Mouse (Mus musculus) intestine, embryonic 16.5 days (tissue): ENCODE measurements around the gene Lrrc46. TPM values are rescaled to one million over a fixed set of nuclear protein-coding genes. Genes with fewer than 3 reads are reported as not detected.

ENCODE experiments used
- ATAC-seq: fragments of 200-750 bp; cut with Nextera tagmentation; 2 replicates; pipeline ENCODE4 v1.8.0; 2017; ENCODE audit warnings: moderate TSS enrichment, moderate library complexity
- H3K27ac ChIP-seq: fragments of 300-500 bp; sonication (generic); 2 replicates; pipeline ENCODE4 v1.5.1; 2014; ENCODE audit warnings: mild to moderate bottlenecking, low read length
- H3K27me3 ChIP-seq: fragments of 300-500 bp; sonication (generic); replicated peaks from 2 replicates; pipeline ENCODE4 v1.6.1; 2014; ENCODE audit warnings: low read length, control low read depth, mixed read lengths; ENCODE audit not compliant: control insufficient read depth, insufficient read depth
- H3K36me3 ChIP-seq: fragments of 300-500 bp; sonication (generic); 2 replicates; pipeline ENCODE4 v1.6.1; 2014; ENCODE audit warnings: low read length, control low read depth; ENCODE audit not compliant: control insufficient read depth, insufficient read depth
- H3K4me1 ChIP-seq: fragments of 300-500 bp; sonication (generic); 2 replicates; pipeline ENCODE4 v1.6.1; 2014; ENCODE audit warnings: low read length, control low read depth, mixed read lengths; ENCODE audit not compliant: control insufficient read depth, insufficient read depth
- H3K4me2 ChIP-seq: fragments of 300-500 bp; sonication (generic); 2 replicates; pipeline ENCODE4 v1.6.1; 2014; ENCODE audit warnings: low read depth, low read length, control low read depth
- H3K4me3 ChIP-seq: fragments of 300-500 bp; sonication (generic); 2 replicates; pipeline ENCODE4 v1.5.1; 2014; ENCODE audit warnings: mild to moderate bottlenecking, low read length
- H3K9ac ChIP-seq: fragments of 300-500 bp; sonication (generic); 2 replicates; pipeline ENCODE4 v1.6.1; 2014; ENCODE audit warnings: low read depth, low read length
- H3K9me3 ChIP-seq: fragments of 300-500 bp; sonication (generic); 2 replicates; pipeline ENCODE4 v1.6.1; 2016; ENCODE audit warnings: low read length, control low read depth; ENCODE audit not compliant: control insufficient read depth
- WGBS: fragments of 180-500 bp; shearing (Covaris S2); extraction: QIAGEN DNeasy Blood & Tissue Kit; methylation state at CpG from one replicate; pipeline ENCODE4 v1.1.7; 2014; 5-methylcytosine and 5-hydroxymethylcytosine counted together
- polyA plus RNA-seq: library from polyadenylated mRNA; unstranded; fragments of >200 nt; fragmentation: Nextera tagmentation; extraction: Ambion mirVana; gene quantifications from 2 replicates; pipeline ENCODE4 v1.2.1, GENCODE M21; 2015

Gene Lrrc46
- polyA plus RNA-seq, 1 experiment from 2014 or later, result 0.29 TPM

- no peak overlapping the region for H3K27ac ChIP-seq
- H3K27me3 ChIP-seq, result peaks cover 71% of the 10 kb centered on the region
- no peaks in the 10 kb centered on the region for H3K36me3 ChIP-seq
- H3K4me3 ChIP-seq, result no peak overlapping the region; the same call in 1 of the 2 replicates
- 10% methylated on average over 13 of the region's 13 CpGs for WGBS
- no peaks in the 10 kb centered on the region for H3K9me3 ChIP-seq
- ATAC-seq, result no peak
- H3K9ac ChIP-seq, result no peak overlapping the region
- H3K4me1 ChIP-seq, result peaks cover 35% of the 10 kb centered on the region
- peak overlapping the region; percentile 76; the same call in 1 of the 2 replicates for H3K4me2 ChIP-seq
Measured at GRCm38 (mm10) chr11:97019345-97019708, 21.9 kb downstream of the Lrrc46 start.

DNA sequence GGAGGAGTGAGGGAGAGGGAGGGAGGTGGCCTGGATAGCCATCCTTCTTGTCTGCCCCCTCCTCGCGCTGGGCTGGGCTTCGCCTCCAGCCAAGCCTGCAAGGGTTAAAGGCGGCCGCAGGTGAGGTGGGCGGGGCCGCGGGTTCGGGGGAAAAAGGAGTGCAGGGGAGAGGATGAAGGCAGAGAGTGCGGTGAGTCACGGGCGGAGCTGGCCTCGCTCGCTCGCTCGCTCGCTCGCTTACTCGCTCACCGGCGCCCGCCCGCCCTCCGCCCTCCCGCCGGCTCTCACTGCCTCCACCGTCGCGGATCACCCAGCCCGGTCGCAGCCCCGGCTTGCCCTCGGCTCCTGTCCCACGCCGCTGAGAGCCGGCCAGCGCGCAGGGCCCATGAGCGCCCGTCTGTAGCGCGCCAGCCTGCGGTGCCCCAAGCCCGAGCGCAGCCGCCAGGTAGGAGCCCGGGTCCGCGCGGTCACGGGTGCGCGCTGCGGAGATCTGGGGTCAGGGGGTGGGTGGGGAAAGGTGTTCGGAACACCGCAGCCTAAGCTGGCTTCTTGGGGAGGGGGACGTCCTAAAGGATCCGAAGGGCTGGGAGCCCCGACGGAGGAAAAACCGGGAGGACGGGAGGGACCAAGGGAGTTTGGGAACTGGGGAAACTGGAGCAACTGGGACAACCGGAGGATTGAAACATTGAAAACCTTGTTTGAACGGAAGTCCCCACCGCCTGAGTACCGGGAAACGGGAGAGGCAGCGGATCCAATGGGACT is 22.4 kb downstream of the Lrrc46 start:
- Histone ChIP-seq H3K27me3 (peaks cover 66% of the 10 kb centered on the region), H3K4me3 (peak overlapping the region; percentile 46), H3K4me2 (peak overlapping the region; percentile 76), H3K27ac (no peak overlapping the region), H3K36me3 (no peaks in the 10 kb centered on the region), H3K9me3 (no peaks in the 10 kb centered on the region), H3K9ac (peak overlapping the region; percentile 64), H3K4me1 (peaks cover 35% of the 10 kb centered on the region)
- ATAC-seq, result peak; percentile 36
- WGBS, result 1% methylated on average over 64 of the region's 68 CpGs

GRCm38 (mm10) chr11:97017696-97018582 is 23.3 kb downstream of the Lrrc46 start:
- under 1% methylated on average over 36 of the region's 36 CpGs for WGBS

DNA sequence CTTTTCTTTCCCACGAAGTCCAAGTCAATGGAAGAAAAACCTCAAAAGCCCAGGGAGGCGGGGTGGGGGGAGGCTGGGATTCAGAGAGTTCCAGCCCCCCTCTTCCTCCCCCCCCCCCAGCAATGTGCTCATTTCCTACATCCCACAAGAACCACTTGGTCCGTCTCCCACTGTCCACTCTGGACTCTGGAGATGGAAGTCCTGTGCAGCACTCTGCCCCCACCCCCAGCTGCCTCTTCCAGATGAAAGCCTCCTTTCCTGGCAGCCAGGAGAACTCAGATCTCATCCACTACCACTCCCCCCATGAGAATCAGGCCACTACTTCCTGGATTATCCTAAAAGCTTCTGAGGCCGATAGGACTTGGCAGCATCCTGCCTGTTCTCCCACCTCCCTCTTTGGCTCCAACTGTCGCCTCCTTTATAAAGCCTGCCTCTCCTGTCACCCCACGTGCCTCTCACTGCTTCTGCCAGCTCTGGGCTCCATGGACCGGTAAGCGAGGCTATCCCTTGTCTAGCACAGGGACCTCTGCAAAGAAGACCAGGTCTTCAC is 28.0 kb downstream of the Lrrc46 start, which contains the start of gene Sp6:
Gene Sp6 (plus strand): TSS at position 274 of the 550 bp plus-strand sequence.
- H3K9me3 ChIP-seq, result no peaks in the 10 kb centered on the region
- 33% methylated on average over 8 of the region's 8 CpGs for WGBS
- no peak within 1 kb of the TSS for H3K9ac ChIP-seq
- H3K27me3 ChIP-seq, result peaks cover 33% of the 10 kb centered on the region
- H3K4me3 ChIP-seq, result no peak within 1 kb of the TSS
- no peak within 1 kb of the TSS for H3K4me2 ChIP-seq
- H3K27ac ChIP-seq, result no peak within 1 kb of the TSS
- no peak for ATAC-seq
- H3K36me3 ChIP-seq, result no peaks in the 10 kb centered on the region
- H3K4me1 ChIP-seq, result peaks cover 4% of the 10 kb centered on the region

More at GRCm38 (mm10) chr11:97017696-97018582, 23.3 kb downstream of the Lrrc46 start:
- peaks cover 64% of the 10 kb centered on the region for H3K27me3 ChIP-seq
- peak overlapping the region; percentile 76 for H3K4me2 ChIP-seq
- H3K9me3 ChIP-seq, result no peaks in the 10 kb centered on the region
- peak overlapping the region; percentile 46 for H3K4me3 ChIP-seq
- H3K4me1 ChIP-seq, result peaks cover 35% of the 10 kb centered on the region
- no peaks in the 10 kb centered on the region for H3K36me3 ChIP-seq
- 0 out of 2 replicates have a peak overlapping the region, but pooled peaks have one; percentile 64 for H3K9ac ChIP-seq
- H3K27ac ChIP-seq, result no peak overlapping the region
- no peak for ATAC-seq

- no peak for ATAC-seq
Measured at GRCm38 (mm10) chr11:97009198-97009790, 31.9 kb downstream of the Lrrc46 start.

DNA sequence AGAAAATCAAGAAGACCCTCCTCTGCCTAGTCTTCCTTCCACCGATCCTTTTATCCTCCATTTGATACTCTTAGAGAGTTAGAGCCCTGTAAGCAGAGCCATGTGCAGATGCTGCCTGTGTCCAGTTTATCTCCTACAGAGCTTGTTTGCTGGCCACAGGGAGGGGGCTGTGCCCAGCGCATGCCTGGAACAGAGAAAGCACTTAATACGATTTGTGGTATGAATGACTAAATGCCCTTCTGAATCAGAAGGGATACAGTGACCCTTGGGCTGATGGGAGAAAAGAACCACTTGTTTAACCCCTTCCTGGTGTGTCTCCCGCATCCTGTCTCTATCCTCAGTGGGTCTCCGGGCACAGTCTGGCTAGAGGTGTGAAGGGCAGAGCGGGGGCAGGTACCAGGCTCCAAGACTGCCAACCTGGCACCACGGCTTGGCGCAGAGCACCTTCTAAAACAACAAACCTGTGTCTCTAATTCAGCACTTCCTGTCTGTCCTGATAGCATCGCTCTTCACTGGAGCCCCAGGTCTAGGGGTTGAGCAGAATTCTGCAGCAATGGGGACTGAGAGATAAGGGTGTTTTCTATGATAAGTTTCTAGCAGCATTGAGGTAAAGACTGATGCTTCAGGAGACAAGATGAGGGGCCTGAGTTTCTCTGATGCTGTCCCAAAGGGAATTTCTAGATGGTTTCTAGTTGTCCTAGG is 34.0 kb downstream of the Lrrc46 start:
- Histone ChIP-seq H3K9ac (no peak overlapping the region), H3K27ac (no peak overlapping the region), H3K4me3 (no peak overlapping the region), H3K9me3 (no peaks in the 10 kb centered on the region), H3K36me3 (no peaks in the 10 kb centered on the region), H3K4me2 (no peak overlapping the region), H3K27me3 (peaks cover 14% of the 10 kb centered on the region; the same call in 1 of the 2 replicates), H3K4me1 (no peaks in the 10 kb centered on the region)
- ATAC-seq, result no peak
- WGBS, result 59% methylated on average over 9 of the region's 9 CpGs

More at GRCm38 (mm10) chr11:97009198-97009790, 31.9 kb downstream of the Lrrc46 start:
- Histone ChIP-seq H3K4me3 (no peak overlapping the region), H3K4me1 (no peaks in the 10 kb centered on the region), H3K36me3 (no peaks in the 10 kb centered on the region), H3K4me2 (no peak overlapping the region), H3K9ac (no peak overlapping the region), H3K27ac (no peak overlapping the region), H3K9me3 (no peaks in the 10 kb centered on the region), H3K27me3 (peaks cover 14% of the 10 kb centered on the region; the same call in 1 of the 2 replicates)
- 54% methylated on average over 8 of the region's 8 CpGs for WGBS

GRCm38 (mm10) chr11:97003170-97003569 is 38.0 kb downstream of the Lrrc46 start:
- Histone ChIP-seq H3K4me1 (no peaks in the 10 kb centered on the region), H3K9ac (no peak overlapping the region), H3K9me3 (no peaks in the 10 kb centered on the region), H3K27me3 (peaks cover 3% of the 10 kb centered on the region; the same call in 1 of the 2 replicates), H3K27ac (no peak overlapping the region), H3K4me3 (no peak overlapping the region), H3K4me2 (no peak overlapping the region), H3K36me3 (no peaks in the 10 kb centered on the region)
- WGBS, result 33% methylated on average over 5 of the region's 5 CpGs
- no peak for ATAC-seq

DNA sequence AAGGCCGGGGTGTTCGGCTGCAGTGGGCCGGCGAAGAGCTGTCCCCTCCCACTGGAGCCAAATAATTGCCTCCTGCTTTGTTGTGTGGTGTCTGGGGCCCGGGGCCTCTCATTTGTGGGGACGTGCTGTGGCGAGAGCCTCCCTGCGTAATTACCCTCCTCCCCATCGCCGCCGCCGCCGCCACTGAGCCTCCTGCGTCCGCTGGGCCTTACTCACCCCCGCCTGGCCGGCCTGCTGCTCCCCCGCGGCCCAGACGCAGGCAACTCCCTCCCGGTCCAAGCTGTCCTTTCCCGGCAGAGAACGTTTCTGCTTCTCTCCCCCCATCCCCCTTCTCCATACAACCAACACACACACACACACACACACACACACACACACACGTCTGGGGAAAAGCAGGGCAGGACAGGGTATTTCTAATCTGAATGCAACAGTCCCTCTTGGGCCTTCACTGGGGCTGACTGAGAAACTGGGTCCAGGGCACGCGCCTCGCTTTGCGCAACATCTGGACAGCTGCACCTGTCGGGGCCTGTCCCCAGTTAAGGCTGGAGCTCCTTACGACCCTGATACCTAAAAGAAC is 43.7 kb downstream of the Lrrc46 start:
- Histone ChIP-seq H3K9ac (peak overlapping the region; percentile 71), H3K9me3 (no peaks in the 10 kb centered on the region), H3K36me3 (no peaks in the 10 kb centered on the region), H3K4me1 (peaks cover 22% of the 10 kb centered on the region), H3K4me2 (peak overlapping the region; percentile 60), H3K27ac (no peak overlapping the region), H3K4me3 (peak overlapping the region; percentile 35), H3K27me3 (no peaks in the 10 kb centered on the region; the same call in 1 of the 2 replicates)
- ATAC-seq, result peak; percentile 75
- 7% methylated on average over 29 of the region's 30 CpGs for WGBS
